Mouse (Mus musculus): Measurements from ENCODE around the gene Unc80. TPM values are rescaled to one million over a fixed set of nuclear protein-coding genes. Genes with fewer than 3 reads are reported as not detected.

The Unc80 gene
- polyA plus RNA-seq, 1 experiment, result not detected

GRCm38 (mm10) chr1:66678662-66679061, 210.5 kb downstream of the Unc80 start:
- Histone ChIP-seq H3ac (ENCODE audit: control insufficient read depth, insufficient read length, low read depth) (no peak overlapping the region), H3K4me3 (ENCODE audit: insufficient read depth, poor library complexity, severe bottlenecking) (no peak overlapping the region), H3K36me3 (ENCODE audit: control insufficient read depth, insufficient read depth) (no peaks in the 10 kb centered on the region), H3K79me2 (ENCODE audit: control insufficient read depth, insufficient read depth) (no peaks in the 10 kb centered on the region), H3K79me3 (ENCODE audit: low read depth) (no peaks in the 10 kb centered on the region), H3K27me3 (ENCODE audit: control insufficient read depth, insufficient read depth, insufficient read length) (peaks cover 10% of the 10 kb centered on the region)
- TF ChIP-seq USF1 (IDR thresholded peaks at IDR 0.05; ENCODE audit: low read depth) (no peak), CEBPB (IDR thresholded peaks at IDR 0.05; ENCODE audit: low read depth) (no peak), MAX (IDR thresholded peaks at IDR 0.05) (no peak), MYOD1 (IDR thresholded peaks at IDR 0.05; ENCODE audit: control insufficient read depth, insufficient read length, low read depth) (no peak)

GRCm38 (mm10) chr1:66682974-66683373, 214.8 kb downstream of the Unc80 start:
- Histone ChIP-seq H3K27me3 (ENCODE audit: control insufficient read depth, insufficient read depth, insufficient read length) (no peaks in the 10 kb centered on the region), H3K4me3 (ENCODE audit: insufficient read depth, poor library complexity, severe bottlenecking) (no peak overlapping the region), H3K79me2 (ENCODE audit: control insufficient read depth, insufficient read depth) (no peaks in the 10 kb centered on the region), H3K79me3 (ENCODE audit: low read depth) (no peaks in the 10 kb centered on the region), H3K36me3 (ENCODE audit: control insufficient read depth, insufficient read depth) (no peaks in the 10 kb centered on the region), H3ac (ENCODE audit: control insufficient read depth, insufficient read length, low read depth) (no peak overlapping the region)
- TF ChIP-seq MYOD1 (IDR thresholded peaks at IDR 0.05; ENCODE audit: control insufficient read depth, insufficient read length, low read depth) (no peak), CEBPB (IDR thresholded peaks at IDR 0.05; ENCODE audit: low read depth) (no peak), MAX (IDR thresholded peaks at IDR 0.05) (no peak), FOSL1 (IDR thresholded peaks at IDR 0.05; ENCODE audit: insufficient read depth, low read length, poor library complexity, severe bottlenecking) (no peak), USF1 (IDR thresholded peaks at IDR 0.05; ENCODE audit: low read depth) (no peak), MYOG (IDR thresholded peaks at IDR 0.05; ENCODE audit: control insufficient read depth, extremely low read depth, insufficient read length) (no peak), CTCF (IDR thresholded peaks at IDR 0.05; ENCODE audit: control insufficient read depth, insufficient read depth, insufficient read length) (no peak)

- Histone ChIP-seq H3K4me3 (ENCODE audit: insufficient read depth, poor library complexity, severe bottlenecking) (no peak overlapping the region), H3ac (ENCODE audit: control insufficient read depth, insufficient read length, low read depth) (no peak overlapping the region), H3K79me2 (ENCODE audit: control insufficient read depth, insufficient read depth) (no peaks in the 10 kb centered on the region), H3K27me3 (ENCODE audit: control insufficient read depth, insufficient read depth, insufficient read length) (no peaks in the 10 kb centered on the region), H3K79me3 (ENCODE audit: low read depth) (no peaks in the 10 kb centered on the region), H3K36me3 (ENCODE audit: control insufficient read depth, insufficient read depth) (no peaks in the 10 kb centered on the region)
- TF ChIP-seq MAX (IDR thresholded peaks at IDR 0.05) (no peak), FOSL1 (IDR thresholded peaks at IDR 0.05; ENCODE audit: insufficient read depth, low read length, poor library complexity, severe bottlenecking) (no peak), CEBPB (IDR thresholded peaks at IDR 0.05; ENCODE audit: low read depth) (no peak), CTCF (IDR thresholded peaks at IDR 0.05; ENCODE audit: control insufficient read depth, insufficient read depth, insufficient read length) (no peak), USF1 (IDR thresholded peaks at IDR 0.05; ENCODE audit: low read depth) (peak; percentile 9), MYOG (IDR thresholded peaks at IDR 0.05; ENCODE audit: control insufficient read depth, extremely low read depth, insufficient read length) (no peak)
Observed at GRCm38 (mm10) chr1:66691772-66692171, 223.6 kb downstream of the Unc80 start.

- Histone ChIP-seq H3K36me3 (ENCODE audit: control insufficient read depth, insufficient read depth) (no peaks in the 10 kb centered on the region), H3K79me3 (ENCODE audit: low read depth) (no peaks in the 10 kb centered on the region), H3K79me2 (ENCODE audit: control insufficient read depth, insufficient read depth) (no peaks in the 10 kb centered on the region), H3ac (ENCODE audit: control insufficient read depth, insufficient read length, low read depth) (no peak overlapping the region), H3K4me3 (ENCODE audit: insufficient read depth, poor library complexity, severe bottlenecking) (no peak overlapping the region), H3K27me3 (ENCODE audit: control insufficient read depth, insufficient read depth, insufficient read length) (no peaks in the 10 kb centered on the region)
- TF ChIP-seq MYOD1 (IDR thresholded peaks at IDR 0.05; ENCODE audit: control insufficient read depth, insufficient read length, low read depth) (no peak), USF1 (IDR thresholded peaks at IDR 0.05; ENCODE audit: low read depth) (no peak), CTCF (IDR thresholded peaks at IDR 0.05; ENCODE audit: control insufficient read depth, insufficient read depth, insufficient read length) (no peak), MYOG (IDR thresholded peaks at IDR 0.05; ENCODE audit: control insufficient read depth, extremely low read depth, insufficient read length) (no peak), CEBPB (IDR thresholded peaks at IDR 0.05; ENCODE audit: low read depth) (no peak), FOSL1 (IDR thresholded peaks at IDR 0.05; ENCODE audit: insufficient read depth, low read length, poor library complexity, severe bottlenecking) (no peak), MAX (IDR thresholded peaks at IDR 0.05) (no peak)
Observed at GRCm38 (mm10) chr1:66692308-66692707, 224.1 kb downstream of the Unc80 start.

- Histone ChIP-seq H3K36me3 (ENCODE audit: control insufficient read depth, insufficient read depth) (no peaks in the 10 kb centered on the region), H3ac (ENCODE audit: control insufficient read depth, insufficient read length, low read depth) (no peak overlapping the region), H3K79me2 (ENCODE audit: control insufficient read depth, insufficient read depth) (no peaks in the 10 kb centered on the region), H3K27me3 (ENCODE audit: control insufficient read depth, insufficient read depth, insufficient read length) (no peaks in the 10 kb centered on the region), H3K4me3 (ENCODE audit: insufficient read depth, poor library complexity, severe bottlenecking) (no peak overlapping the region), H3K79me3 (ENCODE audit: low read depth) (no peaks in the 10 kb centered on the region)
- TF ChIP-seq MYOG (IDR thresholded peaks at IDR 0.05; ENCODE audit: control insufficient read depth, extremely low read depth, insufficient read length) (no peak), MYOD1 (IDR thresholded peaks at IDR 0.05; ENCODE audit: control insufficient read depth, insufficient read length, low read depth) (no peak), MAX (IDR thresholded peaks at IDR 0.05) (no peak), CEBPB (IDR thresholded peaks at IDR 0.05; ENCODE audit: low read depth) (no peak), USF1 (IDR thresholded peaks at IDR 0.05; ENCODE audit: low read depth) (no peak), FOSL1 (IDR thresholded peaks at IDR 0.05; ENCODE audit: insufficient read depth, low read length, poor library complexity, severe bottlenecking) (no peak), CTCF (IDR thresholded peaks at IDR 0.05; ENCODE audit: control insufficient read depth, insufficient read depth, insufficient read length) (no peak)
Observed at GRCm38 (mm10) chr1:66692780-66693392, 224.7 kb downstream of the Unc80 start.

- Histone ChIP-seq H3K36me3 (ENCODE audit: control insufficient read depth, insufficient read depth) (no peaks in the 10 kb centered on the region), H3K79me3 (ENCODE audit: low read depth) (no peaks in the 10 kb centered on the region), H3ac (ENCODE audit: control insufficient read depth, insufficient read length, low read depth) (no peak overlapping the region), H3K4me3 (ENCODE audit: insufficient read depth, poor library complexity, severe bottlenecking) (no peak overlapping the region), H3K79me2 (ENCODE audit: control insufficient read depth, insufficient read depth) (no peaks in the 10 kb centered on the region), H3K27me3 (ENCODE audit: control insufficient read depth, insufficient read depth, insufficient read length) (no peaks in the 10 kb centered on the region)
- TF ChIP-seq MYOD1 (IDR thresholded peaks at IDR 0.05; ENCODE audit: control insufficient read depth, insufficient read length, low read depth) (no peak), MAX (IDR thresholded peaks at IDR 0.05) (no peak), MYOG (IDR thresholded peaks at IDR 0.05; ENCODE audit: control insufficient read depth, extremely low read depth, insufficient read length) (no peak), CTCF (IDR thresholded peaks at IDR 0.05; ENCODE audit: control insufficient read depth, insufficient read depth, insufficient read length) (no peak), USF1 (IDR thresholded peaks at IDR 0.05; ENCODE audit: low read depth) (no peak), FOSL1 (IDR thresholded peaks at IDR 0.05; ENCODE audit: insufficient read depth, low read length, poor library complexity, severe bottlenecking) (no peak), CEBPB (IDR thresholded peaks at IDR 0.05; ENCODE audit: low read depth) (no peak)
Observed at GRCm38 (mm10) chr1:66694266-66694665, 226.1 kb downstream of the Unc80 start.
